Mouse (Mus musculus): ENCODE results near the gene Trpm5.

DNA sequence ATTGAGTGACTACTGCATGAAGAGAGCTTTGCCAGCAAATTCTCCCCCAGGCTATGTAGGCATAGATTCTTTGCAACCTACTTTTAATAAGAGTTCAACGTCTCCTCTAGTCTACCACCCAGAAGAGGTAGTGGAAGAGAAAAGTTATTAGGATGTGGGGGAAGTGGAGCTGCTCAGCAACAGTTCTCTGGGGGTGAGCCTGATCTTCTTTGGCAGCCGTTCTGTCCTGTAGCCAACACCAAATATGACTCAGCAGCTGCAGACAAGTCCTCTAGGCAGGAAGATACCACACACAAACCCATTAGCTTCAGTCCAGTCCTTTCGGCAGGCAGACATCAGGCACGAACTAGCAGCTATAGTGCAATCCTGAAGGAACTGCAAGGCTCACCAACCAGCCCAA, 6.3 kb upstream of the Trpm5 start:
- TF ChIP-seq MAFK (IDR thresholded peaks at IDR 0.05; ENCODE audit: insufficient read depth, low read depth, low read length) (no peak), ZC3H11A (IDR thresholded peaks at IDR 0.05; ENCODE audit: borderline replicate concordance, low read depth, low read length) (no peak), ZNF384 (IDR thresholded peaks at IDR 0.05; ENCODE audit: low read depth, low read length) (no peak), HCFC1 (IDR thresholded peaks at IDR 0.05; ENCODE audit: borderline replicate concordance, insufficient read depth, low read length) (no peak)

All from ES-E14 (cell line).